Mouse (Mus musculus): ENCODE measurements around the gene Pld6.
"Not testable (repeated sequence)": the region's sequence is repeated elsewhere in the genome, so short reads cannot be mapped to it uniquely, and the experiment has no call there.

Gene Pld6

GRCm38 (mm10) chr11:59743712-59744111, 43.7 kb downstream of the Pld6 start:
- no peak for DNase-seq

DNA sequence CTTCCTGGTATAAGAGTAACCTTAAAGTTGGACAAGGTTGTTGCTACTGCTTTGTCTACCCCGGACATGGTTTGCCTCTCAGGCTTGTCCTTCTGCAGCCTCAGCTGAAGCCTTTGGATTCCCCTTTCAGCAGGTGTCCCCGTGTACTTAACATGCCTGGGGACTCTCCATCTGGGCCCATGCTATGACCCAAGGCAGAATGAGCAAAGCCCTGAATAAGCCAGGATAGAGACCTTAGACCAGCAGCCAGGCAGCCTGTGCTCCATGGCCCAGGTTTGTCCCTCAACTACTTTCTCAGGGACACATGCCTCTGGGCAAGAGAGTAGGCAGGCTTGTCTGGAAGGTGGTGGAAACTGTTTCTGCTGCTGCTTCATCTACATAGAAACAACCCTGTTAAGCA, 44.1 kb downstream of the Pld6 start:
- no peak for DNase-seq

DNA sequence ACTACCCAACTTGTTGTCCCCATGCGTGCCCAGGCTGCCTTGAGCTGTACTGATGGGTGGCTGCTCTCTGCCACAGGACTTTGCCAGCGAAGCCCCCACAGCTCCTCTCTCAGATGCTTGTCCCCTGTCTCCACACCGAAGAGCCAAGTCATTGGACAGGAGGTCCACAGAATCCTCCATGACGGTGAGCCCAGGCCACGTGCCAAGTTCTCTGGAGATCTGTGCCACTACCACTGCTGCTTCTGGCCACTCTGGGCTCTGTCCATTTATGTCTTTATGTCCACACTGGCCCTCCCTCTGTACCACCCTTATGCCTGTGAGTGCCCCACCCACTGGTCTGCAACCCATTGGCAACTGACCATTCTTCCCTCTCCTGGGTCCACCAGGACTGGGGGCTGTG, 45.5 kb downstream of the Pld6 start:
- DNase-seq: no peak

DNA sequence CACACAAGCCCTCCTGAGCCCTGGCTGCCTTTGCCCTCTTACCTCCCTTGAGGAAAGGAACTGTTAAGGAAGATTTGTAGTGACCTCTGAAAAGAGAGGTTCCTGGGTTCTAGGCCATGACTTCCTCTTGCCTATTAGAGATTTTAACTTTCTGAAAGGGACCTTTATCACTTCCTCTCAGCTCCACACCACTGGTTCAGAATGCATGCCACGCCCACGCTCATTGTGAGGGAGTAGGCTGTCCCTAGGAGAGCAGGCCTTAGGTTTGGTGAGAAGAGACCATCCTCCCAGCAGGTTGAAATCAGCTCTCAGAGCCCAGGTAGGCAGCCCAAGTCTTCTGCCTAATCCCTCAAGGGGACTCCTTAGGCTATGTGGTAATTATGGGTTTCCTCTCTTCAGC, 47.4 kb downstream of the Pld6 start:
- DNase-seq: no peak

- DNase-seq: no peak
Observed at GRCm38 (mm10) chr11:59737250-59737649, 50.2 kb downstream of the Pld6 start.

GRCm38 (mm10) chr11:59735938-59736337, 51.5 kb downstream of the Pld6 start:
- DNase-seq: not testable (repeated sequence)

GRCm38 (mm10) chr11:59734335-59734734, 53.1 kb downstream of the Pld6 start:
- DNase-seq: no peak
